Mouse (Mus musculus) common myeloid progenitor, adult 5-6 weeks (primary cell): ENCODE measurements at regions not wholly inside any gene's neighbourhood (a gene's known extent, or its start where the extent isn't known, plus 50 kb on each side); places are given as distances from the start of the nearest gene placed in this dataset.

Experiments used
- ATAC-seq: replicated peaks from 2 replicates; pipeline ENCODE4 v1.8.0; 2016; ENCODE audit warnings: low read depth, mild to moderate bottlenecking, moderate TSS enrichment, inconsistent platforms; ENCODE audit not compliant: poor library complexity, severe bottlenecking

DNA sequence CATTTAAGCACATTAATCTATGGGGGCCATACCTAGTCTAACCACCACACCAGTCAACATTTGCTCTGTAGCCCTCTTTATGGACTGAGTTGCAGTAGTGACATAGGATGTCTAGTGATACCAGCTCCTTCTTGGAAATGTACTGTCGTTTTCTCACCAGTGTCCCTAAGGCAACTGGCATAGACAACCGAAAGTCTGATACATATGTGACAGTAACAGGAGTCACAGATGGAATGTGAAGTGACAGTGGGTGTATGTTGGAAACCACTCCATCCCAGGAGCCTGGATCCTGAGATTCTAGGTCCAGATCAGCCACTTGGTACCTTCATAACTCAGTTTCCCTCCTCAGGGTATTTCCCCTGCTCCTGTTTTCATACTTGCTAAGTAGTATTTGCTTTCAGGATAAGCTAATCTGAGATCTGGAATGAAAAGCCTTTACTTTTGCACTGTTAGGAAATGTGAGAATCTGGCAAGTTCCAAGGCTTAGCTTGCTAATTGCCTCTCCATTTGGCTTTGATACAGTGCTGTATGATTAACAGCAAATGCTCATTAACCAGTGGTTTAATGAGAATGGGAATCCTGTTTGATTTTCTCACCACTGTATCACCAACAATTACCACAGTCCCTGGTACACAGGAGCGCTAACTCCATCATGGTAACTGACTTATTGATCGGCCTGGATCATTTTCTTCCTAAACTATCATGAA lies 192.8 kb upstream of the Fggy start:
- no peak for ATAC-seq

DNA sequence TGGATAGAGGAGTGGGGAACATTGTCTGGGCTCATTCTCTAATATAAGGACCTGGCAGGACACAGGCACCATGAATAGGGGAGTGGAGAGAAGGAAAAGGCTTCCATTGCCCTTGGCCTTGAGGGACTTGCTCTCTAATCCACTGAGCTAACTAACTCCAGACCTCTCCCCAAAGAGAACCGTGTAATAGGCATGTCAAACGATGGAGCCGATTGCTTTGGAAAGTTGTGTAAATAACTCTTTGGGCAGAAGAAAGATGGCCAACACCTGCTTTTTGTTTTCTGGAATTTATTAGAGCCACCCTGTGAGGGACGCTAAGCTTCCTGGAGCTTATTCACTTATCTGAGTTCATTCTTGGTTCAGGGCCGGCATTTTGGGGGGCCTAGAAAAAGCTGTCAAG lies 180.9 kb upstream of the Fggy start:
- no peak for ATAC-seq

DNA sequence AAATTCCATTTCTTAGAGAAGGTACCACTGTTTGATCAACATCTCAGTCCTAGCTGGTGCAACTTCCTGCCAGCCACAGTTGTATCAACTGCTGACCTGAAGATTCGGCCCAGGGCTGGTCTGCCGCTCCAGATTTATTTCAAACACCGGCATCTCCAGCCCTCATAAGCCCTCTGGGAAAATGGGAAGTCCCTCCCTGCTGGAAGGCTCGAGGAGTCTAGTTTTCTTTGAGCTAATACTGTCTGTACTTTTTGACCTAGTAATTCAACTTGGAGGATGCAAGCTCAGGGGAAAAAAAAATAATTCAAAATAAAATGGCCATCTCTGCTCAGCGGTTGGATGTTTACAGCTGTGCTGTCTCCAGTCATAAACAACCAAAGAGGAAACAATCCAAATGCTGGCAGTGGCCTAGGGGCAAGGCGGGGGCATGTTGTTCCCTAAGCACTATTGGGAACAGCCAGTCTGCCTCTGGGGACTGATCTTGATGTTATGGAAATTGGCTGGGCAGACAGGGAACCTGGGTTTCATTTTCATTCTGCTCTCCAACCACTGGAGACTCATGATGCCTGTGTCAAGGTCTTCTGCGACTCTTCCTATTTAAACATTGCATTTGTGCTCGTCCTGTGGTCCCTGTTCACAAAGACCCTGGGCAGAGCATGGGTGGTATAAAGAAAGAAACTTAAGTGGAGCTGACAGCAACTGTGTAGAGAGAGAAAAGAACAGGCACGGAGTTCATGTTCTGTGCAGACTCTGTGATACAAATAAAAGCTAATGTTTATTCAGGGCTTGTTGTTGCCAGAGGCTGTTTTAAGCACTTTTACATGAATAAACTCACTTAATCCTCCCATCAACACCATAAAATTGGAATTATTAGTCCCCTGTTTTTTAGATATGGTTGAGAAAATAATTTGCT lies 179.8 kb upstream of the Fggy start:
- ATAC-seq = no peak

DNA sequence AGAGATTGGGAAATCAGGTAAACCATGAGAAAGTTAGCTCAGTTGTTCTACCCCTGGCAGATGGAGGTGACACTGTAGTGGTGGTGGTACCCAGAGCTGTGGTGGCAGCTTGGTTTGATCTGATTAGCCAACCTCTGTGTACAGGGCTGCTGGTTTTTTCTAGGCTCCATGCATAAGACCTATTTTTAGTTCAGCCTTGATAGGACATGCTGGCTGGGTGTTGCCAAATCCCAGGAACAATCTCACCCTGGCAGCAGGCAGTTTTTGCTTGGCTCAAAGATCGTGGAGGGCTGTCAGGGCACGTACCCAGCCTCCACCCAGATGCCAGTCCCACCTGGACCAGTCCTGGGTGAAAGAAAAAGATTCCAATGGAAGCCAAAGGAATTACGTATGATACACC lies 178.7 kb upstream of the Fggy start:
- no peak for ATAC-seq

DNA sequence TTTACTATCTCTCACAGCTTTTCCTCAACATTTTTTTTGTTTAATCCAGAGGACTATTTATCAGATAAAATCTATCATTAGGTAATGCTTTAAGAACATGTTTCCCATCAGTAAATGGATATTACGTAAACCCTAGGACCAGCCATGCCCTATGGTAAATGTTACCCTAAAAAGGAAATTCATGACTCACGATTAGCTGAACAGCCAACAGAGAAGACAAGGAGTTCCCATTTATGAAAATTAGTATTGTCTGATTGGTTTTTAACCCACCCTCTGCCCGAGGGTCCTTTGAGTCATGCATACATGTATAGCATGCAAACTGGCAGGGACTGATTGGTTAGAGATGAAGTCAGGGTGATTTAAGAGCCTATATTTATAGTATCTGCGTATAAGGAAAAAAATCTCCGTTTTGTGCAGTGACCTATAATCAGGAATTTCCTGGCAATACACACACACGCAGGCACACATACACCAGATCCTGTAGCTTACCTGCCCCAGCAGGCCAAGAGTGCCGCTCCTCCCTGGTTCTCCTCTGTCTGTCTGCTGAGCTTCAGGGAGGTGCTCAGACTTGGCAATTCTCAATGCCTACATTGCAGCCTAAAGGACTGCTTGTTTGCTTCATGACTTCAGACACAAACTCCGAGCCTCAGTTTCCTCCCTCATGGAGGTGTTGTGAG lies 174.0 kb upstream of the Fggy start:
- ATAC-seq = no peak

DNA sequence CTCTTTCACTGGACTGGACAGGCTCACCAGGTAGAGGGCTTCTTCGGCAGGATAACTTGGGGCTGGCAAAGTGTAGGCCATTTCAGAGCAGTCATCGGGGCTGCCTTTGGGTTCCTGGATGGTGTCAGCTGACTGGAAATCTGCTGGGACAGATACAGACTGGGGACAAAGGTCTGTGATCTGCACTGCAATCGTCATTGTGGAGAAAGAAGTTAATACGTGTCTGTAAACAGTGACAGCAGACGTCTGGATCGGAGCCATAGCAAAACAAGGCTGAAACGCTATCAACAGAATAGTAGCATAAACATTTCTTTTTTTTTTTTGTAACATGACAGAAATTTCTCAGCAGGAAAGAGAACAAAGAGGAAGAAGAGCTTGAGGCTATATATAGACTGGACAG lies 171.8 kb upstream of the Fggy start:
- peak; percentile 43 for ATAC-seq

DNA sequence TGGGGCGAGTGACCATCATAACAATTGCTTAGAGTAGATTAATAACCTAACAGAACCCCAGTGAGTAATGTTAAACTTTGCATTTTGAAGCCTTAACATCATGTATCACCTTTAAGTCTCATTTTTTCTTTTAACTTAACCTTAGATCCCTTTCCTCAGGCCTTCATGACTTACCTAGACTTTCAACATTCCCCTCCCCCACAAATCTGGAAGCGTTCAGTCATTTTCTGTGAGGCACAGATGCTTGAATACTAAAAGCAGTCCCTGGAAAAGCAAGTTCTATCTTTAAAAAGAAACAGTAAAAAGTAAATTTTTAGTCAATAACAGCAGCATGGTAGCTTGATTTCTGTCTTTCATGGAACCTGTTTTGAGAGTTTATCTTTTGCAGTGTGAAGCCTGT lies 171.3 kb upstream of the Fggy start:
- no peak for ATAC-seq

DNA sequence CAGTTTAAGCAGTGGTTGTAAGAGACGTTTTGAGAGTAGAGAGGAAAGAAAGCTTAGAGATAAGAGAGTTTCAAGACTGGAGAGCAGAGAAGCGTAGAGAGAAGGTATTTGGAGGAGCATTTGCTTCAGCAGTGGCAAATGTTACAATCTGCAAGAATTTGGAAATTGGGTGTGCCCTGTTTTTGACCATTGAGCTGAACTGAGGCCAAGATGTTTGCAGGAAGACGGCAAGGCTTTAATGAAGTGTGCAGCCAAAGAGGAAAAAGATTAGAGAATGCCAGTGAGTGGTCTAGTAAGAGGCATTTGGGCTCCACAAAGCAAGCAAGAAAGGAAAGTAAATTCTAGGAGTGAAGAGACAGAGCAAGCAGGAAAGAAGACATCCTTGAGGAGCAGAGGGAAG lies 168.8 kb upstream of the Fggy start:
- ATAC-seq = no peak

DNA sequence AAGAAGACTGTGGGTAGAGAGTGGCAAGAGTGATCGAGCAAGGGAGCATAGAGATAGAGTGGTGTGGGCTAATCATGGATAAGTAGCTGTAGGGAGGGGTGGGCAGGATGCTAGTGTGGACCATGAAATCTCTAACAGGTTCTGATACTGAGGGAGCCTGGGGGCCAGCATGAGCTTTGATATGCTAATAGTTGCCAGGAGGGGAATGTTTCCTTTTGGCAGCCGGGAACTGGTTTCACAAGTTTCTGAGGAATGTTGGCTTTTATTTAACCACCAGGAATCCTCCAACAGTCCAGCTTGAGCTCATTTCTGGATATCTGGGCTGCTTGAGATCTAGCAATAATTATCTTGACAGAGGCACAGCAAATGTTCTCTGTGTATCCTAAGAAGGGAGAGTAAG lies 167.7 kb upstream of the Fggy start:
- no peak for ATAC-seq

DNA sequence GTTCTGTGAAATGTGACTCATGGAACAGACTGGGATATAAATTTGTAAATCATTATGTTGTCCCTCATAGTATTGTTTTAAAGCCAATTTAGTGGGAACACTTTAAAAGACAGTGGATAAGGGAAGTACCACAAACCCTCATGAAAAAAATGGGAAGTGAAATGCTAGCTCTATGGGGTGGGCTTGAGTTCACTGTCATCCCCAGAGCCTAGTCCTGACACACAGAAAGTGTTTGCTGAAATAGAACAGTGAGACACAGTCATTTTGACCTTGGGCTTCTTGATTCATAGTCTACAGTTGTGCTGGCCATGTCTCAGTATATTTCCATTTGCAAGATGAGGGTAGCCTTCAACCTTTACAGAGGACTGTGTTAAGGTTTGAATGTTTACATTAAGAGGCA lies 166.8 kb upstream of the Fggy start:
- peak; percentile 81 for ATAC-seq

DNA sequence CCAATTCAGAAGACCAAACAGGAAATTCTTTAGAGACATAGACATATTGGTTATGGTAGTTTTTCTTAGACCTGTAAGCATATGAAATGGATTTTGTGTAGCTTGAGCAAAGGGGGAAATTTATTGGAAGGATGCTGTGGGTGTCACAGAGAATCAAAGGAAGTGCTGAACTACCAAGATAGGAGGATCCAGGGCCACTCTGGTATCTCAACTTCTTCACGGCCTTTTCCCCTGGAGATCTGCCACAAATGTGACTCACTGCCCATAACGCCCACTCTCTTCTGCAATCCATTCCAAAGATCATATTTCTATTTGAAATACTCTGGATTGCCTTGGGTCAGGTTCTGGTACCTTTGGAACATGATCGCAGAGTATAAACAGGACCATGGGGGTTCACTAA lies 161.6 kb upstream of the Fggy start:
- ATAC-seq = peak; percentile 50; the same call in 1 of the 2 replicates

DNA sequence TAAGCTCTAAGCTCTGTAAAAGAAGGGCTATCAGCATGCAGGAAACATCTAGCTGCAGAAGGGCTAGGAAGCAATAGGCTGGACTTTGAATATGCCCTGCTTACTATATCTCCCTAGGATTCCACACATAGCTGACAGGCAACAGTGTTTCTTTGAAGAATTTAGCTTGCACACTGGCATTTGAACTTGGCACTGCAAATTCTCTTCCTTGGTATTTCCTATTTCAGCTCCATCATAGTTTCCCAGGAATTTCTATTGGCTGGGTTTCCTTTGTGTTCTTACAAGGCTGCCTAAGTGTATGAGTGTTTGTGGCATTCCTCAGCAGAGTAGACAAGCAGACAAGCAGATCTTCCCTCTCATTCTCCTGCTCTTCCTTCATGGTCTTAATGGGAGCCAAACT lies 159.0 kb upstream of the Fggy start:
- no peak for ATAC-seq

DNA sequence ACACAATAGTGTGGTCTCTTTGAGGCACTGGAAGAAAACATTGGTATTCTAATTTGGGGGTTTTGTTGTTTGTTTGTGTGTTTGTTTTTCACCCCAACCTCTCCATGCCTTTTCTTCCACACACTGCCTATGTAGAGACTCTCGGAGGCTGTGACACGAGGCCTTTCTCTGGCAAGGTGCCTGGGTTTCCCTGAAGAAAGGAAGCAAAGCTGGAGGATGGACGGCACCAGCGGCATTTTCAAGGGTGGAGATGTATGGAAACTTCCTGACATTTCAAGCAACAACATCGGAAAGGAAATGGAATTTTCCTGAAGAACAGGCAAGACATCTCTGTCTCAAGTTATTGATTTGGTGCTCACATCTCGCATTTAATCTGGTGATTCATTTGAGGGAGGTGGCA lies 155.0 kb upstream of the Fggy start:
- no peak for ATAC-seq

DNA sequence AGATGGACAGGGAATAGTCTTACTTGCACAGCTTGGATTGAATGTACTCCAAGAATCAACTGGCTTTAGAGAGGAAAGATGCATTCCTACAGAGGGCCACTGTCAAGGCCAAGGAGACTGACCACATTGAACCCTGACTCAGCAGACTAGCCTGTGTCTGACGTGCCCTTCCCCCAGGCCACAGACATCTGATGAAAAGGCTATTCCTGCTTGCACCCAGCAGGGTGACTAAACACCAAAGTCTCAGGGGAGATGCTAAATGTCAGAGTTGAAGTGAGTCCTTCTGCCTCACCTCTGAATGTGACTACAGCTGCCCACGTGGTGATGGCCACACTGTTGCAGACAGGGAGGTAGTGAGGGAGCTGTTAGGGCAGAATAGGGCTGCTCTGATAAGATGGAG lies 140.2 kb upstream of the Fggy start:
- ATAC-seq = 0 out of 2 replicates have a peak, but pooled peaks have one; percentile 42

DNA sequence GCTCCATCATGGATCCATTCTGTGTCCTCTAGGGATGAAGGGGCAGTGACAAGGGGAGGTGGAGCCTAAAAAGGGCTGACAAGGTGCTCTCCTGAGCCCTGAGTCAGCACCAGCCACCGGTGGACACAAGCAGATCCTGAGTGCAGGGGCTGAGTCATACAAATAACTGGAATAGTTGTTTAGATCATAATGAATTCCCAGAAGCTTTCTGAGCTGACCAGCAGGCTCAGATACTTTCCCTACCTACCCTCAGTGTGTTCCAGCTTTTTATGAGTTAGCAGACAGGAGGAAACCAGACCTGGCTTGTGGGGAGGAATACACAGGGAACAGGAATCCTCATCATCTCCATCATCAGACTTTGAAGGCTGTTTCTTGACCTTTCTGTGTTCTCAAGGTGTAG lies 130.7 kb upstream of the Fggy start:
- ATAC-seq = no peak

DNA sequence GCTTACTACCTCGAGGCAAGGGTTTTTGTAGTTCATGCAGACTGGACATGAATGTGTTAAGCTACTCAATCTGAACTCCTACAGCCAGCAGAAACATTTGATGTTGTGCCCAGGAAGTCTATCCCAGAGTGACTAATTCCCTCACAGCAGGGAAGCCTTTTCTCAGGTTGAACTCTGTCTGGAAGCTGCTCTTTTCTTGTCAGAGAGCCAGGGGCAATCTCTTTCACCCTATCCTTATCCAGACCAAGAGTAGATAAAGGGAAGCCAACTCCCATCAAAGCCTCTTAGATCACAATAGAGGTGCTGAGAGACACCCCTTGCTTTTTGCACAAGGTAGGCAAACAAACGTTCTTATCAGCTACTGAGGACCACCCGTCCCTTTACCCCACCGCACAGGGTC lies 122.8 kb upstream of the Fggy start:
- ATAC-seq = no peak

DNA sequence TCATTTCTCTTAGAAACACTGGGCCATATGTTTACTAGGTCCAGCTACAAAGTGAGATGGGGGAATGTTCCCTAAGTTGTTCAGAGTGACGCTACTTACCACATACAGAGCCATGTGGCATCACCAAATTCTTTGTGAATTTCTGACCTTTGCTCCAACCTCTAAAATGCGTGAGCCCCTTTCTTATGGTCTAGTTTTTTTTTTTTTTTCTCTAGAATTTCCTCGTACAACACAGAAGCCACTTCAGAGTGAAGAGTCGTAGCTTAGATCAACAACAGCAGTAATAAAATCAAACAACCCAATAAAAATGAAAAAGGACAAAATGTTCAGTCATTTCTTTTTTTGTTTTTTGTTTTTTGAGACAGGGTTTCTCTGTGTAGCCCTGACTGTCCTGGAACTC lies 122.2 kb upstream of the Fggy start:
- ATAC-seq = no peak

DNA sequence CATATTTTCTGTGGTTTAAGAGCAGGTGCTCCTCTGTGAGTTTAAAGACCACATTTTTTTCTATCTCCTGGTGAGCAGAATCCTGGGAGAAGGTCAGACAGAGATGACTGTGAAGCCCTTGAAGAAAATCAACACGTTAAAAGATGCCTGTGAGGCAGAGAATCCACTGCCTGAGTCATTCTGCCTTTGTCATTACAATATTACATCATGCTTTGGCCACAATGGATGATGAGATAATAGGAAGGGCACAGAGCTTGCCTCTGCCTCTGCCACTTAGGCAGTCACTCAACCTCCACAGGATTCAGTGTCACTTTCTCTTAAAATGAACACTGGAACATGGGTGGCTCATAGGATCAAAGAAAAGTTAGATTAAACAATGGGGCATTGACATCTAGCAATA lies 117.5 kb upstream of the Fggy start:
- no peak for ATAC-seq

DNA sequence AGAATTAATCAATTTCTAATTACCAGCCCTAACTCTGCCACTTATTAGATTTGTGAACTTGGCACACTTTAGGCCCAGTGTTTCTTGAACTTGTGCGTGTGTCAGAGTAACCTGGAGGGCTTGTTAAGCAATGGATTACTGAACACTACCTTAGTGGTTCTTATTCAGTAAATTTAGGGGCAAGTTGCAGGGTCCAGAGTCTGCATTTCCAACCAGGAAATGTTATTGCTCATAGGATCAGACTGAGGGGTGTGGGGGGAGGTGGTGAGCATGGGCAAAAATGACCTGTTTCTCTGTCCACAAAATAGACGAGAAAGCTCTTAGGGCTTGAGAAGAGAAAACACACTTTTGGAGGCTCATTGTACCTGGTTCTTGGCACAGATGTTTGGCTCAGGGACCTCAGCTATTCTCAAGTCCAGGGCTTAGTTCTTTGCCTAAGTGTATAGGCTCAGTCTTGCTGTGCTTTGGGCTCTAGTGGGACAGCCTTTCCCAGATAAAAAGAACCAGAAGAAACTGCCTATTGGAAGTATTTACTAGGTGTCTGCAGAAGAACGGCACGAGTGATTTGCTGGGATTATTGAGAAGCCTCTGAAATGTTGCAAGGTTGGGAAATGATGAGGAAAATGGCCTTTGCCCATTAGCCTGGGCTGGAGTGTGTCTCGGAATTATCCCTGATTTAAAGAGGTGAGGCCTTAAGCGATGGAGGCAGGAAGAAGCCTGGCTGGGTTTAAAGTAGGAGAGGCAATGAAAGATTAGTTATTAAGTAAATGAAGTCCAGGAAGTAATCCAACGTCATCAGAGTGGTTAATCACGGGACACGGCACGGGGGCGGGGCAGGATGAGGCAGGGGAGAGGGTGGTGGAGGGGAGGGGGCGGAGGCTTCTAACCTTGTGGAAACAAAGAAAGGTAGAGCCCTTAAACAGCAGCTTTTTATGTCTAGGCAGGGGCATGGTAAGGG lies 113.2 kb upstream of the Fggy start:
- no peak for ATAC-seq

DNA sequence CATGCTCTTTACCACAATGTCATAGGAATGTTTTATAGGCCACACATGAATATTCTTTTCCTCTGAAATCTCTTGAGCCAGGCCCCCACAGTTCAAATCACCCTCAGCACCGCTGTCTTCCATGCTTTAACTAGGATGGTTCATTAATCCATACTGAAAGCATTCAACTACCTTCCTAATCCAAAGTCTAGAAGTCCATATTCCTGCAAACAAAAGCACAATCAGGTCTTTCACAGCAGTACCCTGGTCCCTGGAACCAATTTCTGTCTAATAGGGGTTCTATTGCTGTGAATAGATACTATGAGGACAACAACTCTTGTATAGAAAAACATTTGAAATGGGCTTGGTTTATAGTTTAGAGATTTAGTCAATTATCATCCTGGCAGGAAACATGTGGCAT lies 107.0 kb upstream of the Fggy start:
- ATAC-seq = no peak
